Mouse (Mus musculus) lung, adult 2 months (tissue): ENCODE data around the gene Mab21l3.

Experiments
- CTCF ChIP-seq: fragments of 200-500 bp; IDR thresholded peaks from 2 replicates; pipeline ENCODE4 v1.5.1; 2011; ENCODE audit warnings: mild to moderate bottlenecking, low read length, control low read depth; ENCODE audit not compliant: insufficient read depth
- POLR2A ChIP-seq: fragments of 200-500 bp; IDR thresholded peaks from 2 replicates; pipeline ENCODE4 v1.6.1; 2011; ENCODE audit warnings: low read depth, mild to moderate bottlenecking, control low read depth, low read length, borderline replicate concordance; ENCODE audit errors: extremely low read depth

DNA sequence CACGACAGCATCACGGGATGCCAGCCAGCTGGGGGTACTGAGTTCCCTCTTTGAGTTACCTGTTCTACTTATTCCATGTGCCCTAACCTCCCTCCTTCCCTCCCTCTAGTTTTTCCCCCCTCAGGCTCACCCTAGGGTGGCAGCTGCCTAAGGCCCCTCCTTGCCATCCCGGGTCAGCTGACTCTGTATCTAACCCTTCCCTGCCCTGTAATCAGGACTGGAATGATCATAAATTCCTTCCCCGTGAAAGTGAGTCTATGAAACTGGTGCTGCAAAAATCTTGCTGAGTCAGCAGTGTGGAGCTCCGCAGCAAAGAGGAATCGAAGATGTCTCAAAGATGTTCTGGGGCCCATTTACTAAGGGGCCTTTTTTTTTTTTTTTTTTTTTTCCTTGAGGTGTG, 2.6 kb upstream of the Mab21l3 start:
- no peak for TF ChIP-seq CTCF
- TF ChIP-seq POLR2A: no peak
